Mouse (Mus musculus): Measurements from ENCODE around the gene St6galnac5. TPM values are rescaled to one million over a fixed set of nuclear protein-coding genes. Genes with fewer than 3 reads are reported as not detected.
A peak's percentile ranks its signal among the peaks of the same experiment; 100 is the strongest.

St6galnac5 gene
- polyA plus RNA-seq, 1 experiment from 2014 or later, result 2.3 TPM

- no peaks in the 10 kb centered on the region for H3K36me3 ChIP-seq (ENCODE audit: control insufficient read depth, insufficient read depth, low read length)
- no peaks in the 10 kb centered on the region for H3K27me3 ChIP-seq (ENCODE audit: control insufficient read depth, insufficient read depth, low read length)
- no peaks in the 10 kb centered on the region for H3K4me1 ChIP-seq (ENCODE audit: control insufficient read depth, insufficient read depth, low read length)
- H3K27ac ChIP-seq (ENCODE audit: low read depth, low read length), result no peak overlapping the region
- peak; percentile 56 for DNase-seq (ENCODE audit: low spot score, missing footprints)
- no peak overlapping the region for H3K9ac ChIP-seq (ENCODE audit: low read length)
- H3K4me2 ChIP-seq, result no peak overlapping the region
- H3K4me3 ChIP-seq (ENCODE audit: low read depth, low read length), result no peak overlapping the region
- WGBS, result 70% methylated on average over 3 of the region's 3 CpGs
- H3K9me3 ChIP-seq (ENCODE audit: control insufficient read depth, low read length), result no peaks in the 10 kb centered on the region
- no peak for ATAC-seq (ENCODE audit: low FRiP score)
Observed at GRCm38 (mm10) chr3:152896111-152896510, 85.9 kb downstream of the St6galnac5 start.

DNA sequence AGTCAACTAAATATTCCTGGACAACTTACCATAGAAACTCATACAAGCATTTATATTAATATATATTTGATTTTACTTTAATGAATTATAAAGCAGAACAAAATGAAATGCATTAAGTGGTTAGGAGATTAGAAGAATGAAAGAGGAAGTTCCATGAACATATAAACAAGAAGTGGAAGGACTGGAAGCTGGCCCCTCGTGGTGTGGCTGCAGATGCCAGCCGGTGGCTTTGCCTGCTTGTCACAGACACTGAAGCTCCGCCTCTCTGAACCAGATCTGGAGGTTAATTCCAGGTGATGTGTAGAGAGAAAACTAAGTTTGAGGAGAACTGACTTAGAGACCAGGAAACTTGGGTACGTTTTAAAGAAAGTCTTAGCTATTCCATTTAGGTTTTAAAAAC, 87.1 kb downstream of the St6galnac5 start:
- WGBS, result 75% methylated on average over 4 of the region's 4 CpGs
- Histone ChIP-seq H3K27ac (ENCODE audit: low read depth, low read length) (no peak overlapping the region), H3K27me3 (ENCODE audit: control insufficient read depth, insufficient read depth, low read length) (no peaks in the 10 kb centered on the region), H3K4me2 (no peak overlapping the region), H3K9me3 (ENCODE audit: control insufficient read depth, low read length) (no peaks in the 10 kb centered on the region), H3K4me3 (ENCODE audit: low read depth, low read length) (no peak overlapping the region), H3K36me3 (ENCODE audit: control insufficient read depth, insufficient read depth, low read length) (no peaks in the 10 kb centered on the region), H3K9ac (ENCODE audit: low read length) (no peak overlapping the region), H3K4me1 (ENCODE audit: control insufficient read depth, insufficient read depth, low read length) (no peaks in the 10 kb centered on the region)
- DNase-seq (ENCODE audit: low spot score, missing footprints) (peak; percentile 62), ATAC-seq (ENCODE audit: low FRiP score) (no peak)

DNA sequence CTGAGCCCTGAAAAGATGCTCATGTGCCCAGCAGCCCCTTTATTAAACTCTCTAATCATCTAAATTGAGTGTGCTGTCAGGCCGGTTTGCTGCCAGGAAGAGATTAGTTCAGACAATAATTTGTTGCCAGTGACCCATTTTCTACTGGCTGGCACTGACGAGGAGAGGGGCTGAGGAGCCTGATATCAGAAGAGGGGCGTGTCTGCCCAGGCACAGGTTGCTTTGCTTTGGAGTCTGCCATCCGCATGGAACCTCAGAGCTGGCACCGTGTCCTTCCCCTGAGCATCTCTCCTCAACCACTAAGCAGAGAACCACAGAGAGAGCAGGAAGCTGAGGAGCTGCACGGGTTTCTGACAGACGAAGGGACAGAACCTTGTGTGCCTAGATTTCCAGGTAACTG, 93.9 kb downstream of the St6galnac5 start:
- H3K36me3 ChIP-seq (ENCODE audit: control insufficient read depth, insufficient read depth, low read length), result no peaks in the 10 kb centered on the region
- WGBS, result 76% methylated on average over 7 of the region's 7 CpGs
- no peak overlapping the region for H3K27ac ChIP-seq (ENCODE audit: low read depth, low read length)
- H3K9ac ChIP-seq (ENCODE audit: low read length), result no peak overlapping the region
- H3K27me3 ChIP-seq (ENCODE audit: control insufficient read depth, insufficient read depth, low read length), result no peaks in the 10 kb centered on the region
- no peak overlapping the region for H3K4me3 ChIP-seq (ENCODE audit: low read depth, low read length)
- no peaks in the 10 kb centered on the region for H3K9me3 ChIP-seq (ENCODE audit: control insufficient read depth, low read length)
- H3K4me2 ChIP-seq, result no peak overlapping the region
- DNase-seq (ENCODE audit: low spot score, missing footprints) (no peak), ATAC-seq (ENCODE audit: low FRiP score) (no peak)
- H3K4me1 ChIP-seq (ENCODE audit: control insufficient read depth, insufficient read depth, low read length), result 0 out of 2 replicates have a peak, but pooled peaks cover 2% of the 10 kb centered on the region

- peak; percentile 47 for DNase-seq (ENCODE audit: low spot score, missing footprints)
- H3K4me1 ChIP-seq (ENCODE audit: control insufficient read depth, insufficient read depth, low read length), result 0 out of 2 replicates have a peak, but pooled peaks cover 2% of the 10 kb centered on the region
- no peaks in the 10 kb centered on the region for H3K36me3 ChIP-seq (ENCODE audit: control insufficient read depth, insufficient read depth, low read length)
- H3K9ac ChIP-seq (ENCODE audit: low read length), result no peak overlapping the region
- H3K4me2 ChIP-seq, result no peak overlapping the region
- no peaks in the 10 kb centered on the region for H3K9me3 ChIP-seq (ENCODE audit: control insufficient read depth, low read length)
- no peak overlapping the region for H3K27ac ChIP-seq (ENCODE audit: low read depth, low read length)
- no peaks in the 10 kb centered on the region for H3K27me3 ChIP-seq (ENCODE audit: control insufficient read depth, insufficient read depth, low read length)
- no peak for ATAC-seq (ENCODE audit: low FRiP score)
- H3K4me3 ChIP-seq (ENCODE audit: low read depth, low read length), result no peak overlapping the region
Observed at GRCm38 (mm10) chr3:152886749-152887148, 95.3 kb downstream of the St6galnac5 start.

GRCm38 (mm10) chr3:152883556-152883955, 98.5 kb downstream of the St6galnac5 start:
- no peaks in the 10 kb centered on the region for H3K36me3 ChIP-seq (ENCODE audit: control insufficient read depth, insufficient read depth, low read length)
- WGBS, result 74% methylated on average over 3 of the region's 3 CpGs

DNA sequence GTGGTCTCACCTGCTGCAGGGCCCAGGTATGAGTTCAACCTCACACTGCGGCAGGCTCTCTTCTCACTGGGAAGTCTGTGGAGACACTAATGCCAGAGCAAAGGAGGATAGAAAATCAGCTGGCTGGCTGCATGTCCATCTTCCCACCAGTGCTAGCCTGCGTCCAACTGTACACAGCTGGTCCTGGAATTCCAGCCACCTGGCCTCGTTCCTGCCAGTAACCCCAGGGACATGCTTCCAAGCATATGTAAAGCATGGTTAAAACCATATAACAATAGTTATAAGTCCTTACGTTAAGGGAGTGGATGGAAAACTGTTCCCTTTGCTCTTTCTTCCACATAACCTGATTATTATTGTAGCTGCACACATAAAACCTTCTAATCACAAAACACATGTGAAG, 100.3 kb downstream of the St6galnac5 start:
- no peak for DNase-seq (ENCODE audit: low spot score, missing footprints)
- Histone ChIP-seq H3K4me3 (ENCODE audit: low read depth, low read length) (no peak overlapping the region), H3K36me3 (ENCODE audit: control insufficient read depth, insufficient read depth, low read length) (no peaks in the 10 kb centered on the region), H3K27ac (ENCODE audit: low read depth, low read length) (no peak overlapping the region), H3K4me1 (ENCODE audit: control insufficient read depth, insufficient read depth, low read length) (0 out of 2 replicates have a peak, but pooled peaks cover 2% of the 10 kb centered on the region), H3K27me3 (ENCODE audit: control insufficient read depth, insufficient read depth, low read length) (no peaks in the 10 kb centered on the region), H3K4me2 (no peak overlapping the region), H3K9me3 (ENCODE audit: control insufficient read depth, low read length) (no peaks in the 10 kb centered on the region), H3K9ac (ENCODE audit: low read length) (no peak overlapping the region)
- no peak for ATAC-seq (ENCODE audit: low FRiP score)
- WGBS, result 85% methylated on average over 4 of the region's 4 CpGs

More at GRCm38 (mm10) chr3:152883556-152883955, 98.5 kb downstream of the St6galnac5 start:
- Histone ChIP-seq H3K9me3 (ENCODE audit: control insufficient read depth, low read length) (no peaks in the 10 kb centered on the region), H3K4me2 (no peak overlapping the region), H3K4me1 (ENCODE audit: control insufficient read depth, insufficient read depth, low read length) (0 out of 2 replicates have a peak, but pooled peaks cover 2% of the 10 kb centered on the region), H3K27me3 (ENCODE audit: control insufficient read depth, insufficient read depth, low read length) (no peaks in the 10 kb centered on the region), H3K4me3 (ENCODE audit: low read depth, low read length) (no peak overlapping the region), H3K9ac (ENCODE audit: low read length) (no peak overlapping the region), H3K27ac (ENCODE audit: low read depth, low read length) (no peak overlapping the region)
- ATAC-seq (ENCODE audit: low FRiP score) (no peak), DNase-seq (ENCODE audit: low spot score, missing footprints) (no peak)

DNA sequence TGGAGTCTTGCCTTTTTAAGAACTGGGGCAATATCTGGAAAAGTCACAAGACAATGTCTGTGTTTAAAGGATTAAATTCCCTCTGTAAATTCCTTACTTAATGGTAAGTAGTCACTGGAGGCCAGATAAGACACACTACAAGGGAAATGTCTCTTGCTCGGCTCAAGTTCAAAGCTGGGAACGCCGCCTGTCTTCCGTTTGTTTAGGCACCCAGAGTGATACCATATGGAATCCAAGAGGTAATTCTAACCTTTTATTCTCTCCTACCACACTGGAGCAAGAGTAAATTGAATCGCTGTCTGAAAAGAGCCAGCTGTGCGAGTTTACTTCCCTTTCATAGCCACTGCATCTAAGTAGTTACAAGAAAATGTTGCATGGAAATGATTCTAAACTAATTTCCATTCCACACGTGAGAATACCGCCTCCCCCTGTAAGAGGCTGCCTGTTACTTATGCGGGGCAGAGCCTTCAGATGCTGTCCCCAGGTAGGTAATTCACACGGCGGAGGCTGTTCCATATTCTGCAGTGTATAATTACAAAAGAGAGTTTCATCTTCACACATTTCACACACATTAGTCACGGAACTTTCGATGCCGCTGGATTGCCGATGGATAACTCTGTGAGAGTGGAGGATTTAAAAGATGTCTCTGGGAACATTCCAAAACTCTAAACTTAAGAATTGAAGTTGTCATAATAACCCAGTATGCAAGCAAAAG, 101.8 kb downstream of the St6galnac5 start:
- no peak overlapping the region for H3K9ac ChIP-seq (ENCODE audit: low read length)
- H3K4me1 ChIP-seq (ENCODE audit: control insufficient read depth, insufficient read depth, low read length), result 0 out of 2 replicates have a peak, but pooled peaks cover 2% of the 10 kb centered on the region
- DNase-seq (ENCODE audit: low spot score, missing footprints), result no peak
- H3K4me2 ChIP-seq, result no peak overlapping the region
- no peaks in the 10 kb centered on the region for H3K9me3 ChIP-seq (ENCODE audit: control insufficient read depth, low read length)
- H3K27ac ChIP-seq (ENCODE audit: low read depth, low read length), result no peak overlapping the region
- H3K27me3 ChIP-seq (ENCODE audit: control insufficient read depth, insufficient read depth, low read length), result no peaks in the 10 kb centered on the region
- H3K4me3 ChIP-seq (ENCODE audit: low read depth, low read length), result no peak overlapping the region
- no peaks in the 10 kb centered on the region for H3K36me3 ChIP-seq (ENCODE audit: control insufficient read depth, insufficient read depth, low read length)
- ATAC-seq (ENCODE audit: low FRiP score), result no peak
- 62% methylated on average over 15 of the region's 15 CpGs for WGBS

- peak; percentile 56 for DNase-seq (ENCODE audit: low spot score, missing footprints)
- Histone ChIP-seq H3K4me2 (no peak overlapping the region), H3K4me3 (ENCODE audit: low read depth, low read length) (no peak overlapping the region), H3K36me3 (ENCODE audit: control insufficient read depth, insufficient read depth, low read length) (no peaks in the 10 kb centered on the region), H3K27ac (ENCODE audit: low read depth, low read length) (no peak overlapping the region), H3K9ac (ENCODE audit: low read length) (no peak overlapping the region), H3K27me3 (ENCODE audit: control insufficient read depth, insufficient read depth, low read length) (no peaks in the 10 kb centered on the region), H3K9me3 (ENCODE audit: control insufficient read depth, low read length) (no peaks in the 10 kb centered on the region), H3K4me1 (ENCODE audit: control insufficient read depth, insufficient read depth, low read length) (no peaks in the 10 kb centered on the region)
- ATAC-seq (ENCODE audit: low FRiP score), result no peak
- 81% methylated on average over 6 of the region's 6 CpGs for WGBS
Observed at GRCm38 (mm10) chr3:152875723-152876290, 106.2 kb downstream of the St6galnac5 start.
